Mouse (Mus musculus) monocyte, adult 2 months (primary cell): Measurements from ENCODE around the gene Tmeff2.
"Not testable (repeated sequence)": the region's sequence is repeated elsewhere in the genome, so short reads cannot be mapped to it uniquely, and the experiment has no call there.

Experiments
- DNase-seq, 2 experiments: peaks; one replicate each; pipeline ENCODE4 v3.0.0; 2022; ENCODE audit warnings: low spot score in 2 of 2, low read depth in 1 of 2

Gene Tmeff2

DNA sequence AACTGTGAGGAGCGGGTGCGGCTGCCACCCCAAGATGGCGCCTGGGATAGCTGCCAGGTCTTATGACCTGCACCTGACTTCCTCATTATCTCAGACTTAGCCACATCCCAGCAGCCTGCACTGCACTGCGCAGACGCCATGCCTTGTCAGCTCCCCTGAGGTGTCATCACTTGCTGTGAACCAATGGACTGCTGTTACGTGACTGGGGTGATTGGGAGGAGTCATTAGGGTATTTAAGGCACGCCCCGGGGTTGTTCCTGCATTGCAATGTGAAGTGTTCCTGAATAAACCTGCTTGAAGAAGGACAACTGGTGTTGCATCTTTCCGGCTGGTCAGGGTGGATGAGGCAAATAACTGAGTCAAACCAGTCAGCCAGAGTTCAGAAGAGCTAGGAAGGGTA lies at the start of gene Tmeff2:
TSS of gene Tmeff2 (plus strand) at position 262 of the 400 bp plus-strand sequence.
- not testable (repeated sequence) for DNase-seq

GRCm38 (mm10) chr1:50861515-50861914 lies 38.9 kb upstream of the Tmeff2 start:
- no peak for DNase-seq

GRCm38 (mm10) chr1:50897696-50898095 lies 2.8 kb upstream of the Tmeff2 start:
- no peak for DNase-seq

DNA sequence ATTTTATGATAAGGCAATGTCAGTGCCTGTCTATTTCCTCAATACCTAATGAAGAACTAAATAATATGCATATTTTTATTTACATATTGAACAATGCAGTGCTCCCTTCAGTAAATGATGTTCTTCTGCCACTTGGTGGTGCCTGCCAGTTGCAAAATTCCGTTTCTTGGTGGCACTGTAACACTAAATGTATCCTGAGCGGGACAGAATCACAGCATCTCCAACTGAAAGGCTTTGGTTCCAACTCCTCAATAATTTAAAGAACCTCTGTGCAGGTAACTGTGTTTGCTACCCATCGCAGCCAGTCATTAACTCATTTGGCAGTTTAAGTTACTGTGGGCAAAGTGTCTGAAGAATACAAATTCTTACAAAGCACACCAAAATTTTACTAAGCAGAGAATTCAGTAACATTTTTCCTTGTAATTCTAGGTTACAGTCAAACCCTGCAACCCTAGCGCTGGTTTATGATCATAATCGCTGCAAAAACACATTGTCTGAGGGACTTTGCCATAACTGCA lies 24.4 kb downstream of the Tmeff2 start:
- no peak for DNase-seq

DNA sequence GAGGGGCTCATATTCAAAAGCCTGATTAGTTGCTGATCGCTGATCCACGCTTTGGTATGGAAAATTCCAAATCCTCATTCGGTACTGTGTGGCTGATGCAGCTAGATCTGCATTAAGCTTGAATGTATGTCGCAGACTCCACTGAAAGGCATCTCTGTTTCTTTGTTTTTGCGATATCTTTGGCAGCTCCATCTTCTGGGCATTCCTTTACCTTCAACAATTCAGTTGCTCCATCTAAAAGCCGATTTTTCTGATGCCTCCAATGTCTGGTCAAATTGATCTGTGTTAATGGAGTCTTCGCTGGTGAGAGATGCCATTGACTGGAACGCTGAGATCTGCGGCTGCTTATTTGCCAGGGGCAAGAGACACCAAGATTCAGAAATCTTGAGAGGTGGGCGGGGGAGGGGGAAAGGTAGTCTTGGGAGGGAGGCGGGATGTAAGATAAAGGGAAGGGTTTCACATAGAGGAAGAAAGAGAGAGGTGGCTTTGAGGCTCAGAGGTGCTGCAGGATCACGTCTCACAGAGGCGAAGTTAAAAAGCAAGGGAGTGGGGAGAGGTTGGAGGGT lies 25.0 kb downstream of the Tmeff2 start:
- no peak for DNase-seq

GRCm38 (mm10) chr1:50926374-50927060 lies 26.1 kb downstream of the Tmeff2 start:
- DNase-seq: no peak

DNA sequence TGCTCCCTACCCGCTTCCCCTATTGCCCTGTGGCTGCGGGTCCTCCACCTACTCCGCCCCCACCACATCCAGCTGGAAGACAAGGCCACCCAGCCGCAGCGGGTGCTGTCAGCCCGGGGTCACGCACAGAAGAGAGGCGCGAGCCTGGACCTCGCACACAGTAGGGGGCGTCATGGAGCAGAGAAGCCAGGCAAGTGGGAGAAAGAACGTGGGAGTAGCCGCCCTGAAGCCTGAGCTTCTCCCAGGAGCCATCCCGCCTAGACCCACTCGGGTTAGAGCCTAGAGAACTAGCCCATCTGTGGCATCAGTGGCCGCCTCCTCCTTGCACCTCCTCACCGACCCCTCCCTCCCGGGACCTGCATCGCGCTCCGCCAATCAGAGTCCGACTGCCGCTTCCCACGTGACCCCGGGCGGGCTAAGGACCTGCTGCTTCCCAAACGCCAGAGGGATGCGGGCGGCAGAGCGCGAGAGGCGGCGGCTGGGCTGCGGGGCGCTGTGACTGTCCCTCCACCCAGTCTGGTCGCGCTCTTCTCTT lies 26.7 kb downstream of the Tmeff2 start:
- DNase-seq: no peak

DNA sequence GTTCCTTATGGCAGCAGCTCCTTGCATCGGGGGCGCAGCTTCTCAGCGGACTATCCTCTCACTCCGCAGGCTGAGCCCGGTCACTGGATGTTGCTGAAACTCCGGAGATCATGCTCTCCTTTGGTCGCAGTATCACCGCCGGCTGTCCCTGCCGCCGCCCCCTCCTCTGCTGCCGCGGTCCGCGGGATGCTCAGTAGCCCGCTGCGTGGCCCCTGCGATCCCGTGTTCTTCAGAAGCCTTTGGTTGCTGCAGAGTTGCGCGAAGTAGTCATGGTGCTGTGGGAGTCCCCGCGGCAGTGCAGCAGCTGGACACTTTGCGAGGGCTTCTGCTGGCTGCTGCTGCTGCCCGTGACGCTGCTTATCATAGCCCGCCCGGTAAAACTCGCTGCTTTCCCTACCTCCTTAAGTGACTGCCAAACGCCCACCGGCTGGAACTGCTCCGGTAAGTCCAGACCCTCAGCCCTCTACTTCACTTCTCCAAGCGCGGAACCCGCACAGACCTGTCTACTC lies 27.3 kb downstream of the Tmeff2 start:
- DNase-seq: no peak

- DNase-seq: no peak
These were observed 28.3 kb downstream of the Tmeff2 start for GRCm38 (mm10) chr1:50928776-50929175.

- no peak for DNase-seq
These were observed 34.6 kb downstream of the Tmeff2 start for GRCm38 (mm10) chr1:50935076-50935475.

GRCm38 (mm10) chr1:50935484-50935883 lies 35.0 kb downstream of the Tmeff2 start:
- DNase-seq: no peak

- no peak for DNase-seq
These were observed 39.9 kb downstream of the Tmeff2 start for GRCm38 (mm10) chr1:50940131-50941039.

DNA sequence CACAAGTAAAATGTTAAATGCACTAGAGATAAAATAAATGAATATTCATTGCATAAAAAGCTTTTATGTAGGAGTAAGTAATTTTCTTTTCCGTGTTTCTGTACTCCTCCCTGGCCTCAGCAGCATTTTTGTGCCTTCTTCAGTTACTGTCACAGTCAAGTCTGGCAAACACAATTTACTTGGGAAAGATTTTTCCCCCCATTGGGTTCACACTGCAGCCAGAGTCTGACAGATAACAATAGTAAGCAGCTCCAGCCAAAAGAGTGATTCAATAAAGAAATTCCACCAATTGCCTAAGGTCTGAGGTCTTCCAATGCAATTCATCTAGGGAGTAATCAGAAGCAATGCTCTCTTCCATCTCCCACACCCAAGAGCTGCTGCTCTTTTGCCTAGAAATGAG lies 48.1 kb downstream of the Tmeff2 start:
- no peak for DNase-seq

GRCm38 (mm10) chr1:50958844-50959243 lies 58.4 kb downstream of the Tmeff2 start:
- no peak for DNase-seq

GRCm38 (mm10) chr1:50961954-50962648 lies 61.7 kb downstream of the Tmeff2 start:
- no peak for DNase-seq

- DNase-seq: no peak
These were observed 62.2 kb downstream of the Tmeff2 start for GRCm38 (mm10) chr1:50962649-50963000.

DNA sequence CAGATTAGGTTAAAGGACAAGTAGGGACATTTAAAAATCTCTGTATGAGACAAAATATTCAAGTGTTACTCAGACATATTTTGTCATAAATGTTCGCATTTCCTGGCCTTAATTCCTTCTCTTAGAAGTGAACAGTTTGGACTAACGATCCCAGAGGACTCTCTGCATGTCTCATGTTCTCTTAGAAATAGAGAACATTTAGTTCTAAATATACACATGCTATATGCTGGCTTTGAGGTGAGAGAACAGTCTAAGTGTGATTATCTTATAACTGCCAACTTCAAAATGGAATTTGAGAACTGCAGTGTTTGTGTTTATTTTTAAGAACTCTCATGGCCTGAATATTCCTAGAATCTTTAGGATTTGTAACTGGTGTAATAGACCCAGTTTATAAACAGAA lies 69.2 kb downstream of the Tmeff2 start:
- DNase-seq: no peak

DNA sequence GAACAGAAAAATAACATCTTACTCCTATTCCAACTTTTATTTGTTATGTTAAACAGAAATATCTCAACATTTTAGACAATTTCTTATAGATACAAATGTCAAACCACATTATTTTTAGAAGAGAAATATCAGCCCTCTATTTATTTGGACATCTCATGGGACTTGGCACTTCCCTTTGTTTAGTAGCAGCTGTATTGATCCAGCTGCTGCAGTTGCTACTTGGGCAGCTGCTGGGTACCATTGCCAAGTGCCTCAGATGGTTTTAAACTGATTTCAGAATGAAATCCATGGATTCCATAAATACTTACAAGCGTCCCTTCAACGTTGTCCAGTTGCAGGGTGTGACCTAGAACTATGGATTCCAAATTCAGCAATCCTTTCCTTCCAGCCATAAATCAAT lies 70.4 kb downstream of the Tmeff2 start:
- DNase-seq: no peak

GRCm38 (mm10) chr1:50972509-50973436 lies 72.3 kb downstream of the Tmeff2 start:
- no peak for DNase-seq
